Mouse (Mus musculus): ENCODE data around the gene Svs3b. TPM values are rescaled to one million over a fixed set of nuclear protein-coding genes. Genes with fewer than 3 reads are reported as not detected.

Svs3b gene
- polyA plus RNA-seq, 1 experiment from 2014 or later: not detected

Other genes with a start within 250 kb of the Svs3b start
- gene Pabpc1l, start 231.2 kb downstream of the Svs3b start, polyA plus RNA-seq (2016; fragmentation: Nextera tagmentation; extraction: Ambion mirVana): 0.63 and 1.1 TPM in 2 replicates
- 20.5 and 23.6 TPM in 2 replicates for gene Stk4, start 186.3 kb downstream of the Svs3b start, polyA plus RNA-seq (2016; fragmentation: Nextera tagmentation; extraction: Ambion mirVana)
- 58.7 and 65.0 TPM in 2 replicates for gene Tomm34, start 185.5 kb downstream of the Svs3b start, polyA plus RNA-seq (2016; fragmentation: Nextera tagmentation; extraction: Ambion mirVana)
- gene Kcns1, start 85.5 kb downstream of the Svs3b start, polyA plus RNA-seq (2016; fragmentation: Nextera tagmentation; extraction: Ambion mirVana): not detected in 2 replicates
- not detected in 2 replicates for gene Wfdc5, start 73.9 kb downstream of the Svs3b start, polyA plus RNA-seq (2016; fragmentation: Nextera tagmentation; extraction: Ambion mirVana)
- gene Wfdc12, start 66.0 kb downstream of the Svs3b start, polyA plus RNA-seq (2016; fragmentation: Nextera tagmentation; extraction: Ambion mirVana): not detected in 2 replicates
- gene Wfdc15a, start 56.5 kb downstream of the Svs3b start, polyA plus RNA-seq (2016; fragmentation: Nextera tagmentation; extraction: Ambion mirVana): not detected in 2 replicates
- gene Wfdc15b, start 35.0 kb downstream of the Svs3b start, polyA plus RNA-seq (2016; fragmentation: Nextera tagmentation; extraction: Ambion mirVana): not detected in 2 replicates
- not detected in 2 replicates for gene Svs2, start 18.2 kb downstream of the Svs3b start, polyA plus RNA-seq (2016; fragmentation: Nextera tagmentation; extraction: Ambion mirVana)
- gene Svs4, start 21.8 kb upstream of the Svs3b start, polyA plus RNA-seq (2016; fragmentation: Nextera tagmentation; extraction: Ambion mirVana): not detected in 2 replicates
- not detected in 2 replicates for gene Svs3a, start 32.6 kb upstream of the Svs3b start, polyA plus RNA-seq (2016; fragmentation: Nextera tagmentation; extraction: Ambion mirVana)
- not detected in 2 replicates for gene Svs6, start 60.1 kb upstream of the Svs3b start, polyA plus RNA-seq (2016; fragmentation: Nextera tagmentation; extraction: Ambion mirVana)
- gene Svs5, start 76.1 kb upstream of the Svs3b start, polyA plus RNA-seq (2016; fragmentation: Nextera tagmentation; extraction: Ambion mirVana): not detected in 2 replicates
- 0.92 TPM in 1 of 2 replicates, not detected in the other for gene Slpi, start 132.5 kb upstream of the Svs3b start, polyA plus RNA-seq (2016; fragmentation: Nextera tagmentation; extraction: Ambion mirVana)
- gene Rbpjl, start 146.5 kb upstream of the Svs3b start, polyA plus RNA-seq (2016; fragmentation: Nextera tagmentation; extraction: Ambion mirVana): 0.02 and 0.08 TPM in 2 replicates
- 0.76 and 1.2 TPM in 2 replicates for gene Matn4, start 148.5 kb upstream of the Svs3b start, polyA plus RNA-seq (2016; fragmentation: Nextera tagmentation; extraction: Ambion mirVana)
- 37.3 and 37.8 TPM in 2 replicates for gene Sdc4, start 187.2 kb upstream of the Svs3b start, polyA plus RNA-seq (2016; fragmentation: Nextera tagmentation; extraction: Ambion mirVana)
- gene Sys1, start 200.3 kb upstream of the Svs3b start, polyA plus RNA-seq (2016; fragmentation: Nextera tagmentation; extraction: Ambion mirVana): 41.2 and 52.5 TPM in 2 replicates
- 10.3 and 11.7 TPM in 2 replicates for gene Gm20458, start 204.3 kb upstream of the Svs3b start, polyA plus RNA-seq (2016; fragmentation: Nextera tagmentation; extraction: Ambion mirVana)
- gene Trp53tg5, start 217.1 kb upstream of the Svs3b start, polyA plus RNA-seq (2016; fragmentation: Nextera tagmentation; extraction: Ambion mirVana): not detected in 2 replicates
- 7.4 and 16.5 TPM in 2 replicates for gene Dbndd2, start 229.5 kb upstream of the Svs3b start, polyA plus RNA-seq (2016; fragmentation: Nextera tagmentation; extraction: Ambion mirVana)
- gene Pigt, start 240.9 kb upstream of the Svs3b start, polyA plus RNA-seq (2016; fragmentation: Nextera tagmentation; extraction: Ambion mirVana): 51.0 and 59.1 TPM in 2 replicates

All from heart, embryonic 10.5 days (tissue).